Mouse (Mus musculus) spleen, postnatal 4 days (tissue): ENCODE results near the gene Brinp1.
"Not testable (repeated sequence)": the region's sequence is repeated elsewhere in the genome, so short reads cannot be mapped to it uniquely, and the experiment has no call there.

ENCODE experiments used
- DNase-seq, 2 experiments: peaks; one replicate each; pipeline ENCODE4 v3.0.0; 2022; ENCODE audit warnings: low spot score in 2 of 2

Gene Brinp1

GRCm38 (mm10) chr4:68845964-68846363 is 108.2 kb downstream of the Brinp1 start:
- DNase-seq, result no peak

- not testable (repeated sequence) for DNase-seq
These were observed 140.2 kb downstream of the Brinp1 start for GRCm38 (mm10) chr4:68813997-68814396.

GRCm38 (mm10) chr4:68806502-68806901 is 147.7 kb downstream of the Brinp1 start:
- no peak for DNase-seq

GRCm38 (mm10) chr4:68801923-68802855 is 152.0 kb downstream of the Brinp1 start:
- no peak for DNase-seq

- no peak for DNase-seq
These were observed 164.2 kb downstream of the Brinp1 start for GRCm38 (mm10) chr4:68790003-68790402.

GRCm38 (mm10) chr4:68788477-68788999 is 165.7 kb downstream of the Brinp1 start:
- no peak for DNase-seq

- no peak for DNase-seq
These were observed 166.6 kb downstream of the Brinp1 start for GRCm38 (mm10) chr4:68787642-68788041.

GRCm38 (mm10) chr4:68768256-68768655 is 185.9 kb downstream of the Brinp1 start:
- DNase-seq, result no peak

GRCm38 (mm10) chr4:68767393-68767792 is 186.8 kb downstream of the Brinp1 start:
- no peak for DNase-seq

GRCm38 (mm10) chr4:68765772-68766573 is 188.2 kb downstream of the Brinp1 start:
- DNase-seq, result no peak

- no peak for DNase-seq
These were observed 189.3 kb downstream of the Brinp1 start for GRCm38 (mm10) chr4:68764937-68765336.

- DNase-seq, result no peak
These were observed 233.2 kb downstream of the Brinp1 start for GRCm38 (mm10) chr4:68720983-68721382.
